Mouse (Mus musculus) adrenal gland, postnatal 10 days (tissue): ENCODE data around the gene Galm. TPM values are rescaled to one million over a fixed set of nuclear protein-coding genes. Genes with fewer than 3 reads are reported as not detected.
"Not testable (repeated sequence)": the region's sequence is repeated elsewhere in the genome, so short reads cannot be mapped to it uniquely, and the experiment has no call there.

Experiments used
- DNase-seq: peaks from one replicate; pipeline ENCODE4 v3.0.0; 2021; ENCODE audit warnings: mixed read lengths
- total RNA-seq, 2 experiments: library from RNA; stranded (reverse); gene quantifications; 2 replicates each; pipeline ENCODE4 v1.2.3; 2021

Gene Galm
- total RNA-seq, 2 experiments from 2014 or later = 24.7 to 32.1 TPM

- DNase-seq = peak; percentile 99
Observed at GRCm38 (mm10) chr17:80206671-80207581, 79.7 kb downstream of the Galm start, which contains the start of the genes Srsf7 and Ttc39d. Srsf7 (minus strand) TSS chr17:80207307. Ttc39d (plus strand) TSS chr17:80207460.

- not testable (repeated sequence) for DNase-seq
Observed at GRCm38 (mm10) chr17:80213998-80214397, 86.7 kb downstream of the Galm start.

- no peak for DNase-seq
Observed at GRCm38 (mm10) chr17:80220131-80220530, 92.9 kb downstream of the Galm start.

- no peak for DNase-seq
Observed at GRCm38 (mm10) chr17:80221202-80221601, 93.9 kb downstream of the Galm start.

GRCm38 (mm10) chr17:80221890-80222628 is 94.8 kb downstream of the Galm start:
- DNase-seq = no peak

- no peak for DNase-seq
Observed at GRCm38 (mm10) chr17:80223829-80224228, 96.6 kb downstream of the Galm start.

- DNase-seq = peak; percentile 90
Observed at GRCm38 (mm10) chr17:80224326-80225116, 97.2 kb downstream of the Galm start, which contains the start of gene Gemin6. Gemin6 (plus strand) TSS chr17:80224441.

- not testable (repeated sequence) for DNase-seq
Observed at GRCm38 (mm10) chr17:80225142-80225541, 97.9 kb downstream of the Galm start.

- peak; percentile 72 for DNase-seq
Observed at GRCm38 (mm10) chr17:80229396-80229795, 102.1 kb downstream of the Galm start.

GRCm38 (mm10) chr17:80233844-80234243 is 106.6 kb downstream of the Galm start:
- no peak for DNase-seq

- no peak for DNase-seq
Observed at GRCm38 (mm10) chr17:80234376-80234775, 107.1 kb downstream of the Galm start.

Other genes with a start within 250 kb of the Galm start
- 10 to 100 TPM; 49.5 to 83.7 TPM for gene Atl2, start 231.3 kb upstream of the Galm start, total RNA-seq
- 10 to 100 TPM; 45.4 to 57.6 TPM for gene Hnrnpll, start 65.1 kb upstream of the Galm start, total RNA-seq
- gene Srsf7, start 79.8 kb downstream of the Galm start, total RNA-seq = 100 to 1,000 TPM; 101 to 117 TPM
- not detected for gene Ttc39d, start 80.0 kb downstream of the Galm start, total RNA-seq
- 1 to 10 TPM; 8.3 to 8.7 TPM for gene Gemin6, start 97.0 kb downstream of the Galm start, total RNA-seq
- gene Morn2, start 162.7 kb downstream of the Galm start, total RNA-seq = 10 to 100 TPM; 14.1 to 17.4 TPM
- gene Dhx57, start 163.0 kb downstream of the Galm start, total RNA-seq = 10 to 100 TPM; 12.6 to 15.8 TPM
- 1 to 10 TPM; 1.6 to 2.5 TPM for gene Arhgef33, start 179.9 kb downstream of the Galm start, total RNA-seq
- gene Gm10190, start 246.1 kb downstream of the Galm start, total RNA-seq = 1 to 10 TPM; 2.0 to 2.2 TPM